Mouse (Mus musculus) heart, embryonic 15.5 days (tissue): ENCODE results near the gene Ngf. TPM values are rescaled to one million over a fixed set of nuclear protein-coding genes. Genes with fewer than 3 reads are reported as not detected.

Experiments used
- ATAC-seq: fragments of 200-750 bp; cut with Nextera tagmentation; replicated peaks from 2 replicates; pipeline ENCODE4 v1.8.0; 2017; ENCODE audit warnings: low read depth, moderate TSS enrichment; ENCODE audit not compliant: insufficient number of reproducible peaks, insufficient read depth, low FRiP score
- H3K27ac ChIP-seq: fragments of 300-500 bp; sonication (generic); 2 replicates; pipeline ENCODE4 v1.5.1; 2015; ENCODE audit warnings: mild to moderate bottlenecking, inconsistent platforms
- H3K27me3 ChIP-seq: fragments of 300-500 bp; sonication (generic); 2 replicates; pipeline ENCODE4 v1.6.1; 2015; ENCODE audit warnings: inconsistent platforms
- H3K36me3 ChIP-seq: fragments of 300-500 bp; sonication (generic); 2 replicates; pipeline ENCODE4 v1.6.1; 2015; ENCODE audit warnings: mild to moderate bottlenecking, inconsistent platforms
- H3K4me1 ChIP-seq: fragments of 300-500 bp; sonication (generic); replicated peaks from 2 replicates; pipeline ENCODE4 v1.6.1; 2015; ENCODE audit warnings: inconsistent platforms
- H3K4me2 ChIP-seq: fragments of 300-500 bp; sonication (generic); 2 replicates; pipeline ENCODE4 v1.6.1; 2015; ENCODE audit warnings: inconsistent platforms, mild to moderate bottlenecking, moderate library complexity
- H3K4me3 ChIP-seq: fragments of 300-500 bp; sonication (generic); 2 replicates; pipeline ENCODE4 v1.5.1; 2015; ENCODE audit warnings: mild to moderate bottlenecking, inconsistent platforms
- H3K9ac ChIP-seq: fragments of 300-500 bp; sonication (generic); 2 replicates; pipeline ENCODE4 v1.6.1; 2015; ENCODE audit warnings: mild to moderate bottlenecking, inconsistent platforms
- H3K9me3 ChIP-seq: fragments of 300-500 bp; sonication (generic); replicated peaks from 2 replicates; pipeline ENCODE4 v1.6.1; 2016; ENCODE audit warnings: inconsistent platforms
- WGBS: fragments of 180-500 bp; shearing (Covaris S2); methylation state at CpG from one replicate; pipeline ENCODE4 v1.1.7; 2015; ENCODE audit warnings: mixed read lengths; 5-methylcytosine and 5-hydroxymethylcytosine counted together
- polyA plus RNA-seq: library from polyadenylated mRNA; unstranded; fragments of >200 nt; fragmentation: Nextera tagmentation; extraction: Ambion mirVana; gene quantifications from 2 replicates; pipeline ENCODE4 v1.2.1, GENCODE M21; 2015

Gene Ngf
- polyA plus RNA-seq, 1 experiment from 2014 or later: 2.6 TPM

GRCm38 (mm10) chr3:102507666-102508260 lies 38.0 kb downstream of the Ngf start:
- Histone ChIP-seq H3K9ac (no peak overlapping the region), H3K27ac (no peak overlapping the region), H3K36me3 (no peaks in the 10 kb centered on the region), H3K9me3 (no peaks in the 10 kb centered on the region), H3K27me3 (no peaks in the 10 kb centered on the region), H3K4me2 (no peak overlapping the region), H3K4me3 (no peak overlapping the region), H3K4me1 (0 out of 2 replicates have a peak, but pooled peaks cover 3% of the 10 kb centered on the region)
- ATAC-seq: no peak
- 76% methylated on average over 8 of the region's 8 CpGs for WGBS

GRCm38 (mm10) chr3:102508455-102508854 lies 38.7 kb downstream of the Ngf start:
- ATAC-seq: no peak
- H3K4me2 ChIP-seq: no peak overlapping the region
- H3K9ac ChIP-seq: no peak overlapping the region
- no peaks in the 10 kb centered on the region for H3K36me3 ChIP-seq
- no peaks in the 10 kb centered on the region for H3K9me3 ChIP-seq
- H3K27ac ChIP-seq: no peak overlapping the region
- no peak overlapping the region for H3K4me3 ChIP-seq
- H3K27me3 ChIP-seq: no peaks in the 10 kb centered on the region
- H3K4me1 ChIP-seq: 0 out of 2 replicates have a peak, but pooled peaks cover 3% of the 10 kb centered on the region
- 59% methylated on average over 9 of the region's 9 CpGs for WGBS

- WGBS: 78% methylated on average over 3 of the region's 3 CpGs
- Histone ChIP-seq H3K27ac (no peak overlapping the region), H3K4me2 (no peak overlapping the region)
These were observed 39.9 kb downstream of the Ngf start for GRCm38 (mm10) chr3:102509601-102510000.

GRCm38 (mm10) chr3:102516937-102517336 lies 47.2 kb downstream of the Ngf start:
- H3K36me3 ChIP-seq: no peaks in the 10 kb centered on the region
- H3K27ac ChIP-seq: no peak overlapping the region
- no peak overlapping the region for H3K4me3 ChIP-seq
- 64% methylated on average over 4 of the region's 4 CpGs for WGBS
- ATAC-seq: no peak
- no peaks in the 10 kb centered on the region for H3K27me3 ChIP-seq
- 0 out of 2 replicates have a peak, but pooled peaks cover 3% of the 10 kb centered on the region for H3K4me1 ChIP-seq
- H3K4me2 ChIP-seq: no peak overlapping the region
- H3K9ac ChIP-seq: no peak overlapping the region
- H3K9me3 ChIP-seq: no peaks in the 10 kb centered on the region

More at GRCm38 (mm10) chr3:102509601-102510000, 39.9 kb downstream of the Ngf start:
- H3K4me3 ChIP-seq: no peak overlapping the region
- 0 out of 2 replicates have a peak, but pooled peaks cover 3% of the 10 kb centered on the region for H3K4me1 ChIP-seq
- H3K36me3 ChIP-seq: no peaks in the 10 kb centered on the region
- H3K27me3 ChIP-seq: no peaks in the 10 kb centered on the region
- H3K9me3 ChIP-seq: no peaks in the 10 kb centered on the region
- no peak overlapping the region for H3K9ac ChIP-seq
- no peak for ATAC-seq

- Histone ChIP-seq H3K27me3 (no peaks in the 10 kb centered on the region), H3K4me1 (peaks cover 6% of the 10 kb centered on the region), H3K4me3 (no peak overlapping the region), H3K4me2 (no peak overlapping the region), H3K27ac (no peak overlapping the region), H3K36me3 (no peaks in the 10 kb centered on the region), H3K9ac (no peak overlapping the region), H3K9me3 (no peaks in the 10 kb centered on the region)
- no peak for ATAC-seq
- 52% methylated on average over 5 of the region's 5 CpGs for WGBS
These were observed 51.3 kb downstream of the Ngf start for GRCm38 (mm10) chr3:102521061-102521460.

- Histone ChIP-seq H3K4me1 (peaks cover 21% of the 10 kb centered on the region), H3K27ac (no peak overlapping the region), H3K27me3 (no peaks in the 10 kb centered on the region), H3K4me2 (no peak overlapping the region), H3K4me3 (no peak overlapping the region), H3K36me3 (no peaks in the 10 kb centered on the region), H3K9ac (no peak overlapping the region), H3K9me3 (no peaks in the 10 kb centered on the region)
- 86% methylated on average over 2 of the region's 2 CpGs for WGBS
- no peak for ATAC-seq
These were observed 54.0 kb downstream of the Ngf start for GRCm38 (mm10) chr3:102523711-102524110.

GRCm38 (mm10) chr3:102524951-102525350 lies 55.2 kb downstream of the Ngf start:
- WGBS: 59% methylated on average over 7 of the region's 7 CpGs
- ATAC-seq: no peak
- peaks cover 23% of the 10 kb centered on the region for H3K4me1 ChIP-seq
- H3K27me3 ChIP-seq: no peaks in the 10 kb centered on the region
- no peaks in the 10 kb centered on the region for H3K36me3 ChIP-seq
- H3K9ac ChIP-seq: no peak overlapping the region
- H3K4me3 ChIP-seq: no peak overlapping the region
- H3K4me2 ChIP-seq: no peak overlapping the region
- no peak overlapping the region for H3K27ac ChIP-seq
- H3K9me3 ChIP-seq: no peaks in the 10 kb centered on the region

- 61% methylated on average over 8 of the region's 8 CpGs for WGBS
- Histone ChIP-seq H3K9me3 (no peaks in the 10 kb centered on the region), H3K4me1 (peaks cover 20% of the 10 kb centered on the region), H3K36me3 (no peaks in the 10 kb centered on the region), H3K9ac (no peak overlapping the region), H3K27ac (0 out of 2 replicates have a peak overlapping the region, but pooled peaks have one; percentile 6), H3K27me3 (no peaks in the 10 kb centered on the region), H3K4me2 (peak overlapping the region; percentile 38), H3K4me3 (peak overlapping the region; percentile 12; the same call in 1 of the 2 replicates)
- no peak for ATAC-seq
These were observed 56.1 kb downstream of the Ngf start for GRCm38 (mm10) chr3:102525856-102526255.

GRCm38 (mm10) chr3:102526481-102526880 lies 56.8 kb downstream of the Ngf start:
- Histone ChIP-seq H3K9ac (no peak overlapping the region), H3K4me2 (peak overlapping the region; percentile 38), H3K27ac (0 out of 2 replicates have a peak overlapping the region, but pooled peaks have one; percentile 6), H3K27me3 (no peaks in the 10 kb centered on the region), H3K36me3 (no peaks in the 10 kb centered on the region), H3K4me3 (peak overlapping the region; percentile 12; the same call in 1 of the 2 replicates), H3K9me3 (no peaks in the 10 kb centered on the region), H3K4me1 (peaks cover 20% of the 10 kb centered on the region)
- 32% methylated on average over 6 of the region's 6 CpGs for WGBS
- no peak for ATAC-seq

- ATAC-seq: no peak
- H3K27ac ChIP-seq: no peak overlapping the region
- no peaks in the 10 kb centered on the region for H3K36me3 ChIP-seq
- H3K4me2 ChIP-seq: no peak overlapping the region
- no peaks in the 10 kb centered on the region for H3K9me3 ChIP-seq
- H3K9ac ChIP-seq: no peak overlapping the region
- H3K4me1 ChIP-seq: no peaks in the 10 kb centered on the region
- 92% methylated on average over 1 of the region's 1 CpGs for WGBS
- no peaks in the 10 kb centered on the region for H3K27me3 ChIP-seq
- no peak overlapping the region for H3K4me3 ChIP-seq
These were observed 65.0 kb downstream of the Ngf start for GRCm38 (mm10) chr3:102534744-102535143.

GRCm38 (mm10) chr3:102543646-102544045 lies 73.9 kb downstream of the Ngf start:
- Histone ChIP-seq H3K4me2 (no peak overlapping the region), H3K9ac (no peak overlapping the region), H3K4me1 (no peaks in the 10 kb centered on the region; the same call in 1 of the 2 replicates), H3K36me3 (no peaks in the 10 kb centered on the region), H3K27ac (no peak overlapping the region), H3K9me3 (no peaks in the 10 kb centered on the region), H3K27me3 (no peaks in the 10 kb centered on the region), H3K4me3 (no peak overlapping the region)
- WGBS: 72% methylated on average over 5 of the region's 5 CpGs
- ATAC-seq: no peak

GRCm38 (mm10) chr3:102547536-102547935 lies 77.8 kb downstream of the Ngf start:
- no peaks in the 10 kb centered on the region; the same call in 1 of the 2 replicates for H3K4me1 ChIP-seq
- no peak overlapping the region for H3K4me3 ChIP-seq
- H3K36me3 ChIP-seq: no peaks in the 10 kb centered on the region
- ATAC-seq: no peak
- H3K9me3 ChIP-seq: no peaks in the 10 kb centered on the region
- 75% methylated on average over 5 of the region's 5 CpGs for WGBS
- H3K27ac ChIP-seq: no peak overlapping the region
- H3K4me2 ChIP-seq: no peak overlapping the region
- H3K27me3 ChIP-seq: no peaks in the 10 kb centered on the region
- H3K9ac ChIP-seq: no peak overlapping the region
